Mouse (Mus musculus) bone marrow macrophage, adult 2 months (primary cell): ENCODE measurements around the gene Col9a3.

ENCODE experiments used
- CTCF ChIP-seq: IDR thresholded peaks from 2 replicates; pipeline ENCODE4 v1.5.1; 2012; ENCODE audit warnings: low read depth, mild to moderate bottlenecking, low read length, moderate library complexity
- POLR2A ChIP-seq: IDR thresholded peaks from 2 replicates; pipeline ENCODE4 v1.6.1; 2012; ENCODE audit warnings: mild to moderate bottlenecking, low read depth, low read length, borderline replicate concordance

GRCm38 (mm10) chr2:180562146-180562545, 35.4 kb upstream of the Col9a3 start:
- TF ChIP-seq CTCF = no peak
- TF ChIP-seq POLR2A = no peak
